Mouse (Mus musculus) CD4-positive, CD25-positive, alpha-beta regulatory T cell, adult 4 months (primary cell): ENCODE results near the gene Sct. TPM values are rescaled to one million over a fixed set of nuclear protein-coding genes. Genes with fewer than 3 reads are reported as not detected.

Experiments used
- polyA plus RNA-seq, 2 experiments: library from polyadenylated mRNA; unstranded; fragments of 100-300 nt; shearing (Covaris generic); gene quantifications; one replicate each; pipeline ENCODE4 v1.2.1; 2017

Sct gene
- polyA plus RNA-seq, 2 experiments from 2014 or later = not detected

Other genes starting within 250 kb of the Sct start
- gene B4galnt4, start 218.0 kb downstream of the Sct start, polyA plus RNA-seq = 1 to 10 TPM; 6.6 to 7.8 TPM
- 100 to 1,000 TPM; 293 to 427 TPM for gene Pkp3, start 200.9 kb downstream of the Sct start, polyA plus RNA-seq
- gene Sigirr, start 178.6 kb downstream of the Sct start, polyA plus RNA-seq = 100 to 1,000 TPM; 202 to 308 TPM
- gene Ano9, start 161.3 kb downstream of the Sct start, polyA plus RNA-seq = not detected
- 10 to 100 TPM in 1 of 2 experiments, 1 to 10 TPM in 1; 6.7 to 10.1 TPM for gene Ptdss2, start 156.8 kb downstream of the Sct start, polyA plus RNA-seq
- gene Rnh1, start 106.3 kb downstream of the Sct start, polyA plus RNA-seq = 100 to 1,000 TPM; 121 to 188 TPM
- 1 to 10 TPM; 3.8 to 4.3 TPM for gene Hras, start 85.1 kb downstream of the Sct start, polyA plus RNA-seq
- 1 to 10 TPM; 2.2 to 4.5 TPM for gene Lrrc56, start 85.0 kb downstream of the Sct start, polyA plus RNA-seq
- gene Lmntd2, start 65.1 kb downstream of the Sct start, polyA plus RNA-seq = 1 to 10 TPM; 8.5 to 9.6 TPM
- 10 to 100 TPM; 14.2 to 15.9 TPM for gene Rassf7, start 63.3 kb downstream of the Sct start, polyA plus RNA-seq
- 10 to 100 TPM; 45.3 to 54.8 TPM for gene Phrf1, start 50.3 kb downstream of the Sct start, polyA plus RNA-seq
- 100 to 1,000 TPM; 119 to 231 TPM for gene Irf7, start 12.7 kb downstream of the Sct start, polyA plus RNA-seq
- not detected for gene Cdhr5, start 2.3 kb downstream of the Sct start, polyA plus RNA-seq
- not detected for gene Drd4, start 12.9 kb upstream of the Sct start, polyA plus RNA-seq
- gene Deaf1, start 48.6 kb upstream of the Sct start, polyA plus RNA-seq = 10 to 100 TPM; 24.5 to 29.1 TPM
- 10 to 100 TPM; 28.5 to 52.5 TPM for gene Tmem80, start 48.6 kb upstream of the Sct start, polyA plus RNA-seq
- not detected for gene Eps8l2, start 59.7 kb upstream of the Sct start, polyA plus RNA-seq
- 100 to 1,000 TPM; 309 to 337 TPM for gene Taldo1, start 113.1 kb upstream of the Sct start, polyA plus RNA-seq
- 100 to 1,000 TPM; 106 to 109 TPM for gene Gatd1, start 135.0 kb upstream of the Sct start, polyA plus RNA-seq
- not detected for gene Cend1, start 150.4 kb upstream of the Sct start, polyA plus RNA-seq
- 10 to 100 TPM; 41.4 to 60.0 TPM for gene Slc25a22, start 158.8 kb upstream of the Sct start, polyA plus RNA-seq
- gene Pidd1, start 164.9 kb upstream of the Sct start, polyA plus RNA-seq = 10 to 100 TPM in 1 of 2 experiments, 1 to 10 TPM in 1; 7.1 to 22.1 TPM
- 1,000 to 10,000 TPM; 2,718 to 3,399 TPM for gene Rplp2, start 168.2 kb upstream of the Sct start, polyA plus RNA-seq
- 10 to 100 TPM; 66.1 to 92.2 TPM for gene Pnpla2, start 176.1 kb upstream of the Sct start, polyA plus RNA-seq
- gene Cracr2b, start 182.0 kb upstream of the Sct start, polyA plus RNA-seq = not detected
- gene Cd151, start 188.3 kb upstream of the Sct start, polyA plus RNA-seq = 10 to 100 TPM in 1 of 2 experiments, 1 to 10 TPM in 1; 7.8 to 12.0 TPM
- 10 to 100 TPM; 19.4 to 20.8 TPM for gene Polr2l, start 196.0 kb upstream of the Sct start, polyA plus RNA-seq
- gene Tspan4, start 196.1 kb upstream of the Sct start, polyA plus RNA-seq = 1 to 10 TPM; 1.3 to 1.5 TPM